Mouse (Mus musculus): ENCODE results near the gene Dpysl4. TPM values are rescaled to one million over a fixed set of nuclear protein-coding genes. Genes with fewer than 3 reads are reported as not detected.
A peak's percentile ranks its signal among the peaks of the same experiment; 100 is the strongest.

The Dpysl4 gene
- total RNA-seq, 2 experiments from 2014 or later, result 51.5 to 52.0 TPM

DNA sequence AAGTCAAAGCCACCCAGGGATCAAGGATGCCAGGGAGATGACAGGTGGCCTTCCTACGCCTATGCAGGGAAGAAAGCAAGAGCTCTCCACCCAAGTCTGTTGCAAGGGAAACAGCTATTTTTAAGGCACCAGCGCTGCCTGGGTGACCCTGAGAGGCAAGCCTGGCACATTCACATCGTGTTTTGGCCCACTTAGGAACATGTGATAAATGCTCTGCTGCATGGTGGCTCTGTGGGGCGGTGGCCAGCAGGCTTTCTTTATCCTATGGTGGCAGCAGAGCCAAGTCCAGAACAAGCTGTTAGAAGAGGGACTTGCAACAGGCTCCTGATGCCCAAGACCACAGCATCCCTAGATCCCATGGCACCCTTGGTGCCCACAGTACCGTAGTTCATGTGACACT, 49.4 kb downstream of the Dpysl4 start:
- Histone ChIP-seq H3K27ac (peak overlapping the region; percentile 36; the same call in 1 of the 2 replicates), H3K4me3 (no peak overlapping the region)
- no peak for DNase-seq (ENCODE audit: low spot score in 2 of 2)
- TF ChIP-seq CTCF (conservative IDR thresholded peaks at IDR 0.05), result no peak

DNA sequence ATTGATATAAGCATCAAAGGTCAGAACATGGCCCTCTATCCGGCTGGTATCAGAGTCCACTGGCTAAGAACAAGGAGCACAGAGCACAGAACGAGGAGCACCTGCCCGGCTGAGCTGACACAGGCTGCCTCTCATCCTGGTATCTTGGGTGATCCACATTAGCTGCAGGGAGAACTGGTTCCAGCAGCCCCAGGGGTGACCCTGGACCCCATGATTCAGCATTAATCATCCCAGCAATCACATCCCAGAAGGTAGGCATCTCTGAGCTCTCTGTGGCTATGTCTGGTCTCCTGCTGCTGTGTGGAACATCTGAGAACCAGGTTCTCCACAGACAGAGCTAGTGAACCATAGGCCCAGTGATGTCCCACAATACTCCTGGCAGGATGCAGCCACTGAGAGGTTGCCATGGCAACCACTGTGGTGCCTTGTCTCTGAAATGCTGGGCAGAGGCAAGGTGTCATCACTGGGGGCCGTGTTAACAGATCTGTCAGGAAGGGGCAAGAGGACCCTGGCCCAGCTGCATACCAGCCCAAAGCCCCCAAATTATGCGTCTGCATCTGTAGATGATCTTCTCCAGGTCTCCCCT, 51.2 kb downstream of the Dpysl4 start:
- H3K4me3 ChIP-seq, result no peak overlapping the region
- H3K27ac ChIP-seq, result peak overlapping the region; percentile 28
- DNase-seq (ENCODE audit: low spot score in 2 of 2), result no peak
- no peak for TF ChIP-seq CTCF (conservative IDR thresholded peaks at IDR 0.05)

DNA sequence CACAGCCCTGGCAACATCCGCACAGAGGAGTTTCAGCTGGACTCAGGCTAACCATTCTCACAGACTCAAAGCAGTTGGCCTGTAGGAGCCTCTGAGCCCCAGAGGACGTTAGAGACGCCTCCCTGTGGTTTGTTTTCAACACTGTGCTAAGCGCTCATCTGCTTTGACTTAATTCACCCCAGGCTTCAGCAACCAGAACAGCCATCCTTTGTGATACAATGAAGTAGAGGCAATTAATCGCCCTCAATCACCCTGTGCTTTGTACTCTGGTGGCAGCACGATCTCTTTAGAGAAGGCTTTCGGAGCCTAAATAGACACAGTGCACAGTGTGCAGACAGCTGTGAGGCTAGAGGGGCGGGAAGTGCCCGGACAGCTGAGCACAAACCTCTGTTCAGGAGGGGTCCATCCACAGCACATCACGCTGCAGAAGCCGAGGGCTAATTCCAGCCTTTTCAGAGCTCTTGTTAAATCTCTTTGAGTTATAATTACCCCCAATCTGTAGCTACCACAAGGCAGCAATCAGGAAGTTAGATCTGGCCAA, 54.2 kb downstream of the Dpysl4 start:
- Histone ChIP-seq H3K27ac (peak overlapping the region; percentile 62), H3K4me3 (no peak overlapping the region)
- no peak for DNase-seq (ENCODE audit: low spot score in 2 of 2)
- TF ChIP-seq CTCF (conservative IDR thresholded peaks at IDR 0.05), result peak; percentile 57

DNA sequence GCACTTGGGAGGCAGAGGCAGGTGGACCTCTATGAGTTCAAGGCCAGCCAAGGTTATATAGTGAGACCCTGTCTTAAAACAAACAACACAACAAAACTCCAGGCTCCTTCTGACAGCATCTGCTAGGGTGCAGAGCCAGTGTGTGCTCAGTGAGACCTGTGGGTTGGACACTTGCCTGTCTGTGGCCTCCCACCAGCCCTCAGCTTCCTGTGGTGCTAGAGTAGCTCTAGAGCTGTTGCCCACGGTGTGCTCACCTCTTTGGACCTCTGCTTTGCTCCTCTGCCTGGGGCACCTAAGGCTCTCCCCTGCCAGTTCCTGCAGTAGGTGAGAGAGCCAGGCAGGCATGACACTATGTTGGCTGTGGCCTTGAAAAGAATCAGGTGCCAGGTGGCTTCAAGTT, 58.0 kb downstream of the Dpysl4 start:
- H3K4me3 ChIP-seq, result no peak overlapping the region
- DNase-seq (ENCODE audit: low spot score in 2 of 2), result no peak
- no peak for TF ChIP-seq CTCF (conservative IDR thresholded peaks at IDR 0.05)
- H3K27ac ChIP-seq, result peak overlapping the region; percentile 87; the same call in 1 of the 2 replicates

DNA sequence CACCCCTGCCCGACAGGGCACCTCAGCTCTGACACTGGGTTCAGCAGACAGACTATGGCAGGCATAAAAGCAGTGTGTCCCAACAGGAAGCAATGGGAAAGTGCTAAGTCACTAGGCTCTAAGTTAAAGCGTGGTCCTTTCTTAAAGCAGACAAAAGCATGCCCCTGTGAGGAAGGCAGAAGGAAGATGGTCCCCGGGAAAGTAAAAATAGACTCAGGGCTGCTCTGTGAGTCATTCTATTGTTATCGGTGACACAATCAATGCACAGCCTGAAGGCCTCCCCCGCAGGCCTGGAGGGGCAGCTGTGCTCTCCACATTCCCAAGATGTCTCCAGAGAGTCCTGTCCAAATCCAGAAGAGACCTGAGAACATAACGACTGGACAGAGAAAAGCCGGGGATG, 60.1 kb downstream of the Dpysl4 start:
- DNase-seq (ENCODE audit: low spot score in 2 of 2), result no peak
- Histone ChIP-seq H3K4me3 (no peak overlapping the region), H3K27ac (peak overlapping the region; percentile 87)
- TF ChIP-seq CTCF (conservative IDR thresholded peaks at IDR 0.05), result no peak

DNA sequence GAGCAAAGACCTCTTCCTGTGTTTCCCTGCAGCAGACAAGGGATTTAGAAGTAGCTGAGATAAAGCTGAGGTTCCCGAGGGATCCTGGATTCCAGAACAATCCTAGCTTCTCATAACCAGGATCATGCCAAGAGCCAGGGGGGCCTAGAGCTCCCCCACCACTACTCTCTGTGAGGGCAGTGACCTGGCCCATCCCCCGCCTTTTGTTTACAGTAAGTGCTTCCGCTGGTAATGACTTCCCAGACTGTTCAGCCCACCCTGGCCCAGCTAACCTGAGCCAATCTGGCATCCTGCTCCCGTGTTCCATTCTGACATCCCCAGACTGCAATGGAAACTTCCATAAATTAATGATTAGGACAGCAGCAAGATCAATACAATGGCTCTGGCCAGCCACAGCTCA, 61.6 kb downstream of the Dpysl4 start:
- no peak for DNase-seq (ENCODE audit: low spot score in 2 of 2)
- TF ChIP-seq CTCF (conservative IDR thresholded peaks at IDR 0.05), result no peak
- no peak overlapping the region for H3K4me3 ChIP-seq
- peak overlapping the region; percentile 87 for H3K27ac ChIP-seq

DNA sequence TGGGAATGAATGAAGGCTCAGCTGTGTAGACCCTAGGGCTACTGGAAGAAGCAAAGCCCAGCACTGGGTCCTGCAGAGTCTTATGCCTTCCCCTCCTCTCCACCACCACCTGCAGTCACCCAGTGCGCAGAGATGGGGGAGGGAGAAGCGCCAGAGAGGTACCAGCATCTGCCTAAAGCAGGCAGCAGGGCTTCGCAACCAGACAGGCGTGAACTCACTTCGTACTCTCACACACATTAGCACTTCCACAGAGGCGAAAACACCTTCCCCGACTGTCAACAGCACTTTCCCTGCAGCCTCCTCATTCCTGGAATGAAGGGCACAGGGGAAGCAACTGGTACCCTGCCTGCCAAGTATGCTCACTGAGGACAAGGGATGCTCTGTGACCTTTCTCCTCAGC, 63.6 kb downstream of the Dpysl4 start:
- no peak for DNase-seq (ENCODE audit: low spot score in 2 of 2)
- TF ChIP-seq CTCF (conservative IDR thresholded peaks at IDR 0.05), result no peak
- Histone ChIP-seq H3K27ac (peak overlapping the region; percentile 83), H3K4me3 (no peak overlapping the region)

DNA sequence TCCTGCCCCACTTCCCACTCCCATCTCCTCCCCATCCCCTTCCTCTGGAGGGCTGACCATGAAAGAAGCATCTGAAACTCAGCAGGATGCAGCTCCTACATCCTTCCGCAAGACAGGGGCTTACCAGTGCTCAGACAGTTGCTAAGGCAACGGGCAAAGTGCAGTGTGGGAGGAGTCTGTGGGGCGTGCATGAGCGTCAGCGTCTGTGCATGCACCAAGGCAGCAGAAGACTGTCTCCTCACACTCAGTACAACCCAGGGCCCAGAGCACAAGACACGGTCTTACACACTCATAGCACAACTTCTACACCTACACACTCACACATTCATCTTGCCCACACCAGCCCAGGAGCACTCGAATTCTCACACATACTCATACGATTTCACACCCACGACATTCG, 65.3 kb downstream of the Dpysl4 start:
- DNase-seq (ENCODE audit: low spot score in 2 of 2), result peak; percentile 44 to 59
- H3K27ac ChIP-seq, result peak overlapping the region; percentile 83

More for the DNA sequence above, 65.3 kb downstream of the Dpysl4 start:
- TF ChIP-seq CTCF (conservative IDR thresholded peaks at IDR 0.05), result no peak
- H3K4me3 ChIP-seq, result peak overlapping the region; percentile 10; the same call in 1 of the 2 replicates

Other genes with a start within 250 kb of the Dpysl4 start
- 10 to 100 TPM; 62.2 to 62.8 TPM for gene Ppp2r2d, start 239.9 kb upstream of the Dpysl4 start, total RNA-seq (2021)
- 10 to 100 TPM; 49.6 to 52.4 TPM for gene Mapk1ip1, start 239.7 kb upstream of the Dpysl4 start, total RNA-seq (2021)
- gene Bnip3, start 176.5 kb upstream of the Dpysl4 start, total RNA-seq (2021), result 100 to 1,000 TPM in 1 of 2 experiments, 10 to 100 TPM in 1; 96.5 to 112 TPM
- gene Jakmip3, start 145.3 kb upstream of the Dpysl4 start, total RNA-seq (2021), result 10 to 100 TPM; 51.0 to 58.1 TPM
- 1 to 10 TPM; 6.8 to 6.9 TPM for gene Lrrc27, start 127.0 kb downstream of the Dpysl4 start, total RNA-seq (2021)
- gene Stk32c, start 127.3 kb downstream of the Dpysl4 start, total RNA-seq (2021), result 100 to 1,000 TPM; 102 to 105 TPM
- 10 to 100 TPM; 35.0 to 37.6 TPM for gene Pwwp2b, start 162.5 kb downstream of the Dpysl4 start, total RNA-seq (2021)

All from layer of hippocampus, adult 2 months (tissue).